Mouse (Mus musculus) heart, embryonic 12.5 days (tissue): ENCODE measurements around the gene Pdzd7. TPM values are rescaled to one million over a fixed set of nuclear protein-coding genes. Genes with fewer than 3 reads are reported as not detected.

ENCODE experiments used
- ATAC-seq: fragments of 200-750 bp; cut with Nextera tagmentation; 2 replicates; pipeline ENCODE4 v1.8.0; 2017; ENCODE audit warnings: moderate TSS enrichment, moderate library complexity; ENCODE audit not compliant: insufficient number of reproducible peaks, low FRiP score
- H3K27ac ChIP-seq: fragments of 300-500 bp; sonication (generic); 2 replicates; pipeline ENCODE4 v1.5.1; 2016; ENCODE audit warnings: mild to moderate bottlenecking, moderate library complexity; ENCODE audit not compliant: poor library complexity, severe bottlenecking
- H3K27me3 ChIP-seq: fragments of 300-500 bp; sonication (generic); replicated peaks from 2 replicates; pipeline ENCODE4 v1.6.1; 2016; ENCODE audit warnings: mild to moderate bottlenecking, moderate library complexity
- H3K36me3 ChIP-seq: fragments of 300-500 bp; sonication (generic); 2 replicates; pipeline ENCODE4 v1.6.1; 2016; ENCODE audit warnings: mild to moderate bottlenecking, moderate library complexity
- H3K4me1 ChIP-seq: fragments of 300-500 bp; sonication (generic); replicated peaks from 2 replicates; pipeline ENCODE4 v1.6.1; 2016; ENCODE audit warnings: mild to moderate bottlenecking
- H3K4me2 ChIP-seq: fragments of 300-500 bp; sonication (generic); 2 replicates; pipeline ENCODE4 v1.6.1; 2016; ENCODE audit warnings: mild to moderate bottlenecking, moderate library complexity
- H3K4me3 ChIP-seq: fragments of 300-500 bp; sonication (generic); 2 replicates; pipeline ENCODE4 v1.5.1; 2016; ENCODE audit warnings: mild to moderate bottlenecking
- H3K9ac ChIP-seq: fragments of 300-500 bp; sonication (generic); 2 replicates; pipeline ENCODE4 v1.6.1; 2016; ENCODE audit warnings: mild to moderate bottlenecking, moderate library complexity
- H3K9me3 ChIP-seq: fragments of 300-500 bp; sonication (generic); replicated peaks from 2 replicates; pipeline ENCODE4 v1.6.1; 2016; ENCODE audit warnings: mild to moderate bottlenecking, moderate library complexity
- WGBS: fragments of 180-500 bp; shearing (Covaris S2); methylation state at CpG from one replicate; pipeline ENCODE4 v1.1.7; 2016; 5-methylcytosine and 5-hydroxymethylcytosine counted together
- polyA plus RNA-seq: library from polyadenylated mRNA; unstranded; fragments of >200 nt; fragmentation: Nextera tagmentation; extraction: Ambion mirVana; gene quantifications from 2 replicates; pipeline ENCODE4 v1.2.1, GENCODE M21; 2016

The Pdzd7 gene
- 0.09 and 0.18 TPM in 2 replicates for polyA plus RNA-seq

DNA sequence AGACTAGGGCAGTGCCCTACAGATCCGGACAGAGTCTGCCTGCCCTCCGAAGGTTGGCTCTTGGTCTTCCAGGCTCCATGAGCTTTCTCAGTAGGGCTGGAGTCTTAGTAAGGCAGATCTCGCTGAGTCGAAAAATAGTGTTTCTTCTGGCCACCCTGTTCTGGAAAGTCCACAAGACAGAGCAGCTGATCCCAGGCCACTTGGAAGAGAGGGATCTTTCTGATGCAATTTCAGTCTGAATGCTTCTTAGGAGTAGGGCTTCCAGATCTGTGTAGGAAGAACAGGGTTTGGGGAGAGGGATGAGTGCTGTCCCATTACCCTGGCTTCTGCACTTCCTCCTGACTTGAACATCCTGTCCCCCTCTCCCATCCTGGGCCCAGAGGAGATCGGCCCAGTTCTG, at the start of gene Pdzd7:
Gene Pdzd7 (minus strand): TSS at position 67 of the 400 bp plus-strand sequence.
- Histone ChIP-seq H3K4me3 (peak within 1 kb of the TSS; percentile 63), H3K4me1 (peaks cover 28% of the 10 kb centered on the region), H3K27ac (no peak within 1 kb of the TSS), H3K9ac (peak within 1 kb of the TSS; percentile 79; the same call in 1 of the 2 replicates), H3K9me3 (no peaks in the 10 kb centered on the region), H3K4me2 (peak within 1 kb of the TSS; percentile 83), H3K36me3 (peaks cover 10% of the 10 kb centered on the region), H3K27me3 (peaks cover 57% of the 10 kb centered on the region)
- WGBS, result 72% methylated on average over 5 of the region's 5 CpGs
- ATAC-seq, result no peak

DNA sequence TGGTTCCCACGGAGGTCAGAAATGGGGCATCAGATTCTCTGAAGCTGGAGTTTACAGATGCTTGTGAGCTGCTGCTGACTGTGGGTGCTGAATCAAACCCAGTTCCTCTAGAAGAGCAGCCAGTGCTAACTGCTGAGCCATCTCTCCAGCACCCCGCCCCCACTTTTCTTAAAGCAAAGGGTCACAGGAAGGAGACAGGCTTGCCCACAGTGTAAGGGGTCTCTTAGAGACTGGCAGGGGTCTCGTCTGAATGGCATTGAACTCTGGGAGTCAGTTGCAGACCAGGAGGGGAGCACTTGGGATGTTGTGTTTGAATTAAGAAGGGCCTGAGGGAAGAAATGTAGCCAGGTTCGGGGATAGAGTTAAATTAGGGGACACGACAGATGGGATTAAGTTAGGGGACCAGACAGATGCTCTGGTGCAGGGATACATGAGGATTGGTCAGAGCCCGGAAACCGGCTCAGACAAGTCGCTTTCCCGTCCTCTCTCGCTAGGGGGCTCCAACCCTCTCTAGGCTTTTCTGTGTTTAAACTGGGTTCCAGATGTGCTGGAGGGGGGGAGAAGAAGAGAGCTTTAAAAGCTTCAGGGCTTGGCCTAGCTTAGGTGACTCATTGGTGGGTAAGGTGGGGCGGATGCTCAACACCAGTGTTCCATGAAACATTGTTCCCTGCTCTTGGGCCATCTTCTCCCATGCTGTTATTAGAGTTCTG, 36.5 kb upstream of the Pdzd7 start:
- ATAC-seq, result no peak
- peaks cover 50% of the 10 kb centered on the region for H3K4me1 ChIP-seq

DNA sequence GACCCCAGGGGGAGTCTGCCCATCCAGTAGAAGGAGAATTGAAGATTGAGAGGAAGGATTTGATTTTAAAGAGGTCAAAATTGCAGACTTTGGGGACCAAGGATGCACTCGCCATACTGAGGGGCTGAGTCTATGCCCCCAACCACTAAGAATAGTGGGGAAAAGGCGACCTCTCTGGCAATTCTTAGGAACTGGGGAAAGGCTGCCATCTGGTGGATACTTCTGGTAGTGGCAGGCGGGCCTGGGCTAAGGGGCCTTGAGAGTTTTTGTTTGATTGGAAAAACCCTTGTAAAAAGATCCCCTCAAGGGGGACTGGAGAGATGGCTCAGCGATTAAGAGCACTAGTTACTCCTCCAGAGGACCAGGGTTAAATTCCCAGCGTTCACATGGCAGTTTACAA, 35.8 kb upstream of the Pdzd7 start:
- Histone ChIP-seq H3K27me3 (peaks cover 83% of the 10 kb centered on the region), H3K36me3 (no peaks in the 10 kb centered on the region), H3K4me3 (peak overlapping the region; percentile 21), H3K4me2 (peak overlapping the region; percentile 79), H3K9ac (no peak overlapping the region), H3K27ac (no peak overlapping the region), H3K9me3 (no peaks in the 10 kb centered on the region), H3K4me1 (peaks cover 57% of the 10 kb centered on the region)
- no peak for ATAC-seq
- WGBS, result 4% methylated on average over 5 of the region's 5 CpGs

More for the DNA sequence above, 36.5 kb upstream of the Pdzd7 start:
- no peak overlapping the region for H3K4me2 ChIP-seq
- H3K9ac ChIP-seq, result no peak overlapping the region
- H3K4me3 ChIP-seq, result no peak overlapping the region
- H3K27ac ChIP-seq, result no peak overlapping the region
- H3K27me3 ChIP-seq, result peaks cover 82% of the 10 kb centered on the region
- no peaks in the 10 kb centered on the region for H3K36me3 ChIP-seq
- no peaks in the 10 kb centered on the region for H3K9me3 ChIP-seq
- WGBS, result 27% methylated on average over 11 of the region's 11 CpGs

DNA sequence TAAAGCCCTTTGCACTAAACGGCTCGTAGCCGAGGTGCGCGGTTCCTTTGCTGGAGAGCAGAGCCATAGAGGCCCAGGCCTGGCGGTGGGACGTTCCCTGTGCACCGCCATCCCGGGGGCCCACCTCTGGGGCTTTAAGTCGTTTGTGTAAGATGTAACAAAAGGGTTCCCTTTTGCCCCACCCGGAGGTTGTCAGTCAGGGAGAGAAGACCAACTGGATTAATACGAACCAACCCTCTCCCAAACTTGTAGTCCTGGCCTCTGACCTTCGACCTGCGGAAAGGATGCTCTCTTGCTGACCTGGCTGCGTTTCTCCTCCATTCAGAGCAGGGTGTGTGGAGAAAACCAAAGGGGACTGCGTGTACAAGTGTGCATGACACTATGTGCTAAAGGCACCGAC, 35.2 kb upstream of the Pdzd7 start:
- peak overlapping the region; percentile 79 for H3K4me2 ChIP-seq
- ATAC-seq, result no peak
- no peaks in the 10 kb centered on the region for H3K9me3 ChIP-seq
- no peaks in the 10 kb centered on the region for H3K36me3 ChIP-seq
- H3K9ac ChIP-seq, result peak overlapping the region; percentile 53
- peaks cover 81% of the 10 kb centered on the region for H3K27me3 ChIP-seq
- peak overlapping the region; percentile 44 for H3K4me3 ChIP-seq
- H3K27ac ChIP-seq, result no peak overlapping the region
- peaks cover 63% of the 10 kb centered on the region for H3K4me1 ChIP-seq
- WGBS, result 2% methylated on average over 17 of the region's 17 CpGs

DNA sequence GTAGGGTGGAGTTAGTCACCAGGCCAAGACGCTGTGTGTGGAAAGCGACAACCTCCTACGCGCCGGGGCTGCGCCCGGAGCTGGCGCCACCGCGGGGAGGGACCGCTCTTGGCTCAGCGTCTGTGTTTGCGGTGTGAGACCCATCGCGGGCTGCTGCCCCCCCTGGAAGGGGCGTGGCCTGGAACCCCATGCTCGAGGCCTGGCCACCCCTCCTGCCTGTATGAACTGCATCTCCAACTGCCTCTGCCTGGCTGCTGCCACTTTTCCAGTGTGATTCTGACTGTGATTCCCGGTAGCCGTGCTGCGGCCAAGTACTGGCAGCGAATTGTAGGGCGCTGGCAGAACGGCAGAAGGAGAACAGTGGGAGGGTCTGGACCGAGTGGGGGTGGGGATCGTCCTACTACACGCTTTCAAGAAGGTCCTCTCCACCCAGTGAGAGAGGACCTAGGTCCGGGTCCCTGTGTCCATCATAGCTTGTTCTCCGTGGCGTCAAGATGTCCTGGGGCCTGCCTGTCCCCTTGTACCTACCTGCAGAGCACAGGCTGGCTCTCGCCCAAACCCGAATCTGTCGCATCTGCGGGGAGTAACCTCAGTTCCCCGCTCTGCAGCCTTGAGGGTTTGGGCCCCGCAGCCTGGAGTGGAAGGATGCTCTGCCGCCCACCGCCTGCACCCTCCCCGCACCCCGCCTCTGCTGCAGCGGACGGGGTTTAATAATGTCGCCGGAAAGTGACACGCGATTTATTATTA, 34.4 kb upstream of the Pdzd7 start:
- H3K9ac ChIP-seq, result peak overlapping the region; percentile 53
- no peak for ATAC-seq
- peak overlapping the region; percentile 44 for H3K4me3 ChIP-seq
- H3K9me3 ChIP-seq, result no peaks in the 10 kb centered on the region
- H3K27ac ChIP-seq, result no peak overlapping the region
- peaks cover 75% of the 10 kb centered on the region for H3K27me3 ChIP-seq
- under 1% methylated on average over 45 of the region's 45 CpGs for WGBS
- H3K4me2 ChIP-seq, result peak overlapping the region; percentile 79
- H3K36me3 ChIP-seq, result no peaks in the 10 kb centered on the region
- peaks cover 66% of the 10 kb centered on the region for H3K4me1 ChIP-seq

DNA sequence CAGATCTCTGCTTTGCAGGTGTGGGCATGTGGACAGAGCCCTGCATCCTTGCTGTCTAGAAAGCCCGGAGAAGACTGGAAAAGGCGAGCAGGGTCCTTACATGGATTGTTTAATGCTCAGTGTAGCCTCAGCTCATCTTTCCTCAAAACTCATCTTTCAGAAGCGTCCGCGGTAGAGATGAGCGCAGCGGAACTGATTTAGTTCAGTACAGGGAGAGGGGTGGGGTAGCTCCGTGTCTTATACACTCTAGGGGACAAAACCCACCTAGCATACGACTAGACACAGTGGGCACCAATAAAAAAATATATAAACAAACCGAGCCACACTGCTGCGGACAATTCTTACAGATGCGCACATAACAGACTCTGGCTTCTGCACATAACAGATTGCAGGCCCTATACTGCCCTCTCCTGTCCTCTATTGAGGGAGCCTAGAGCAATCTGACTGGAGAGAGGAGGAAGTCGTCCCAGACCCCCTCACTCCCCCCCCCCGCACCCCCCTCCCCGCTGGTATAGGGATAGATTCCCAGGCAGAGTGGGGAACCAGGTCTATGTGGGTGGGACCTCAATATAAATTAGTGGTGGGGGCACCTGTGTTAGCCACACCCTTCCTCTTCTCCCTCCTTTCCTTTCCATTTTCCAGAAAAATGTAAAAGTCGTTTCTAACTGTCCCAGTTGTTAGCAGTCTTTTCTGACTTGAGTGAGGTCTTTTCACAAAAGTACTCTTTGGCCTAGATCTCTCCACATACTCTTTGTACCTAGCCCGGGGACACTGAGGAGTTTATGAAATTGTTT, 33.7 kb upstream of the Pdzd7 start:
- Histone ChIP-seq H3K27me3 (peaks cover 72% of the 10 kb centered on the region), H3K9me3 (no peaks in the 10 kb centered on the region), H3K4me1 (peaks cover 63% of the 10 kb centered on the region), H3K27ac (no peak overlapping the region), H3K36me3 (no peaks in the 10 kb centered on the region), H3K4me3 (peak overlapping the region; percentile 44), H3K9ac (peak overlapping the region; percentile 53; the same call in 1 of the 2 replicates), H3K4me2 (peak overlapping the region; percentile 79)
- ATAC-seq, result no peak
- WGBS, result 9% methylated on average over 17 of the region's 17 CpGs

DNA sequence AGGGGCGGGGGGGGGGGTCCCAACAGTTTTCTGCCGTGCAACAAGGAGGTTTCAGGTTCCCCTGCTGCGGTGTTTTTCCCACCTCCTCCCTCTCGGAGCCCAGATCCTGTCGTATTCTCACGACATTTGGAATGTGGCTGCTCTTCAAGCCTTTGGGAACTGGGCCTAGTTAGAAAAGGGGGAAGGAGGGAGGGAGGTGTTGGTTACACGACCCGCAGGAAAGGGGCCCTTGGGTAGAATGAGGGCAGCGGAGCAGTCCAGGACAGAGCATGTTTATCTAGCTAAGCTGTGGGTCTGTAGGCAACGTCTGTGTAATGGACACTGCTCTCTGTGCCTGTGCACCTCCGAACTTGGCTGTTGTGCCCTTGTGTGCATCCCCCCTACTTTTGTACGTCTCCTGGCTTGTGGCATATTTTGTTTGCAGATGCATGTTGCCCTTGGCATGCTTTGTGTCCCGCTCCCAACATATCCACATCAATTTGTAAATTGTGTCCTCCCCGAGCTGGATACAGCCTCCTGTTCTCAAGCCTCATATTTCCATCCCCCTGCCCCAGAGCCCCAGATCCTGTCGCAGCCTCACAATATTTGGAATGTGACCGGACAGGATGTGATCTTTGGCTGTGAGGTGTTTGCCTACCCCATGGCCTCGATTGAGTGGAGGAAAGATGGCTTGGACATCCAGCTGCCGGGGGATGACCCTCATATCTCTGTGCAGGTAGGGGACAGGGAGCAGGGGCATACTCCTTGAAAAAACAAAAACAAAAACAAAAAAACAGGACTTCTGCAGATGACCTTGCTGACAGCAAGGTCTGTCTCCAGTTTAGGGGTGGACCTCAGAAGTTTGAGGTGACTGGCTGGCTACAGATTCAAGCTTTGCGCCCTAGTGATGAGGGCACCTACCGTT, 32.5 kb upstream of the Pdzd7 start:
- Histone ChIP-seq H3K4me2 (peak overlapping the region; percentile 98; the same call in 1 of the 2 replicates), H3K9me3 (no peaks in the 10 kb centered on the region), H3K36me3 (no peaks in the 10 kb centered on the region), H3K27ac (no peak overlapping the region), H3K9ac (no peak overlapping the region), H3K27me3 (peaks cover 69% of the 10 kb centered on the region), H3K4me3 (no peak overlapping the region), H3K4me1 (peaks cover 63% of the 10 kb centered on the region)
- no peak for ATAC-seq
- WGBS, result 10% methylated on average over 20 of the region's 20 CpGs

DNA sequence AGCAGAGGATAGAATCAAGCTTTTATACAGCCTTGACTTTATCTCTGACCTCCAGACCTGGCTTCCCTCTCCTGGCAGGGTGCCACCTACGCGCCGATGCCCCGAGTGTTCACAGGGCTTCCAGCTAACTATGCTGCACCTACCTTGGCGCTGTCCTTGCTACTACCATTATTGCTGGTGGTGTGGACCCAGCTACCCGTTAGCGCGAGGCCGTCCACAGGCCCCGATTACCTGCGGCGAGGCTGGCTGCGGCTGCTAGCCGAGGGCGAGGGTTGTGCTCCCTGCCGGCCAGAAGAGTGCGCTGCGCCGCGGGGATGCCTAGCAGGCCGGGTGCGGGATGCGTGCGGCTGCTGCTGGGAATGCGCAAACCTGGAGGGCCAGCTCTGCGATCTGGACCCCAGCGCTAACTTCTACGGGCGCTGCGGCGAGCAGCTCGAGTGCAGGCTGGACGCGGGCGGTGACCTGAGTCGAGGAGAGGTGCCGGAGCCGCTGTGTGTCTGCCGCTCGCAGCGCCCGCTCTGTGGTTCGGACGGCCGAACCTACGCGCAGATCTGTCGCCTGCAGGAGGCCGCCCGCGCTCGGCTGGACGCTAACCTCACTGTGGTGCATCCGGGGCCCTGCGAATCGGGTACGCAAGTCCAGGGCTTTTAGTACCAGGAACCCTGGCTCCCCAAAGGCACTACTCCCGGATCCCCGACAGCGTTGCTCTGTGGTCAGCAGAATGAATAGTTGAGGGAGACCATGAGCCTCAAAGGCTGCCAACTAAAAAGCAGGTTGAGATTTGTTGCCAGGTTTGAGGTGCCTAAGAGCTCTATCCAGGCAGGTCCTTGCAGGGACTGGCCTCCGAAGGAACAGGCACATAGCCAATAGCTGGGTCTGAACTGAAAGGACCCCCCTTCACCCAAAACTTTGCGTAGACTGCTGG, 31.3 kb upstream of the Pdzd7 start:
- WGBS, result under 1% methylated on average over 62 of the region's 62 CpGs
- no peak overlapping the region for H3K27ac ChIP-seq

DNA sequence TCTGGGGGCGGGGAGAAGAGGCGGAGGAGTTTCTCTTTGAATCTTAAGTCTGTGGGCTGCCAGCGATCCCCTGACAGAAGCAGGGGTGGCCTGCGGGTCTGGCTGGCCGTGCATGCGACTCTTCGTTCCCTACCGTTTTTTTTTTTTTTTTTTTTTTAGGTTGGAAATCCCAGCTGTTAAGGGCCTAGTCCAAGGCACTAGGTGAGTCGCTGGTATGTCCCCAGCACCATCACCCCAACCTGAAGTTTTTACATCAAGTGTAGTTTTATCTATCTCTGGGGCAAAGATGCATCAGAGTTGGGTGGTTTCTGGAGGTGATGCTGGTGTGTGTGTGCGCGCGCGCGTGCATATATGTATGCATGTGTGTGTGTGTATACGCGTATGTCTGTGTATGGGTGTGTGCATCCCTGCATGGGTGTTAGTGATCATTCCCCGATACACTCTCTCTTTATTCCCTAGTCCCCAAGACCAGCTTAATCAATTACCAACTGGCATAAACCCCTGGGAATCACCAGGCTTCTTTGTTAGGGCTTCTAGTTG, 30.6 kb upstream of the Pdzd7 start:
- Histone ChIP-seq H3K9me3 (no peaks in the 10 kb centered on the region), H3K4me2 (peak overlapping the region; percentile 98), H3K27ac (no peak overlapping the region), H3K36me3 (no peaks in the 10 kb centered on the region), H3K9ac (peak overlapping the region; percentile 85; the same call in 1 of the 2 replicates), H3K4me3 (peak overlapping the region; percentile 59), H3K27me3 (peaks cover 60% of the 10 kb centered on the region), H3K4me1 (peaks cover 62% of the 10 kb centered on the region)
- WGBS, result 8% methylated on average over 17 of the region's 17 CpGs
- ATAC-seq, result no peak

More for the DNA sequence above, 31.3 kb upstream of the Pdzd7 start:
- Histone ChIP-seq H3K36me3 (no peaks in the 10 kb centered on the region), H3K4me1 (peaks cover 63% of the 10 kb centered on the region), H3K27me3 (peaks cover 61% of the 10 kb centered on the region), H3K4me3 (peak overlapping the region; percentile 59), H3K9me3 (no peaks in the 10 kb centered on the region), H3K4me2 (peak overlapping the region; percentile 98), H3K9ac (peak overlapping the region; percentile 58)
- ATAC-seq, result no peak
